Mouse (Mus musculus) gastrocnemius, postnatal 14 days (tissue): ENCODE measurements around the gene Nt5dc2. TPM values are rescaled to one million over a fixed set of nuclear protein-coding genes. Genes with fewer than 3 reads are reported as not detected.

Experiments used
- total RNA-seq, 2 experiments: library from RNA; stranded (reverse); gene quantifications; 2 replicates each; pipeline ENCODE4 v1.2.3; 2021

Gene Nt5dc2
- total RNA-seq, 2 experiments from 2014 or later = 6.8 to 8.1 TPM

Other genes with a start within 250 kb of the Nt5dc2 start
- not detected for gene Itih4, start 244.6 kb upstream of the Nt5dc2 start, total RNA-seq
- gene Itih3, start 207.3 kb upstream of the Nt5dc2 start, total RNA-seq = under 1 TPM; 0.13 to 0.18 TPM
- gene Itih1, start 187.8 kb upstream of the Nt5dc2 start, total RNA-seq = not detected
- gene Nek4, start 179.7 kb upstream of the Nt5dc2 start, total RNA-seq = 1 to 10 TPM; 4.0 to 4.2 TPM
- gene Glt8d1, start 129.7 kb upstream of the Nt5dc2 start, total RNA-seq = 10 to 100 TPM; 14.1 to 15.0 TPM
- gene Spcs1, start 129.4 kb upstream of the Nt5dc2 start, total RNA-seq = 100 to 1,000 TPM; 127 to 146 TPM
- 10 to 100 TPM; 49.4 to 51.6 TPM for gene Pbrm1, start 111.9 kb upstream of the Nt5dc2 start, total RNA-seq
- gene Gnl3, start 111.9 kb upstream of the Nt5dc2 start, total RNA-seq = 10 to 100 TPM; 27.3 to 39.3 TPM
- 10 to 100 TPM; 32.2 to 43.1 TPM for gene Smim4, start 2.1 kb upstream of the Nt5dc2 start, total RNA-seq
- gene Stab1, start 37.6 kb downstream of the Nt5dc2 start, total RNA-seq = 10 to 100 TPM; 29.8 to 40.4 TPM
- gene Tnnc1, start 77.3 kb downstream of the Nt5dc2 start, total RNA-seq = 100 to 1,000 TPM; 273 to 573 TPM
- gene Nisch, start 85.9 kb downstream of the Nt5dc2 start, total RNA-seq = 100 to 1,000 TPM in 1 of 2 experiments, 10 to 100 TPM in 1; 93.2 to 102 TPM
- gene Sema3g, start 86.8 kb downstream of the Nt5dc2 start, total RNA-seq = 1 to 10 TPM; 7.2 to 8.7 TPM
- 1 to 10 TPM; 5.5 to 6.3 TPM for gene Phf7, start 120.3 kb downstream of the Nt5dc2 start, total RNA-seq
- 10 to 100 TPM; 35.2 to 40.4 TPM for gene Bap1, start 120.4 kb downstream of the Nt5dc2 start, total RNA-seq
- under 1 TPM; 0.18 to 0.21 TPM for gene Dnah1, start 192.8 kb downstream of the Nt5dc2 start, total RNA-seq
- gene Capn7, start 205.6 kb downstream of the Nt5dc2 start, total RNA-seq = 10 to 100 TPM; 24.6 to 25.6 TPM